Mouse (Mus musculus): ENCODE results near the gene Tead1. TPM values are rescaled to one million over a fixed set of nuclear protein-coding genes. Genes with fewer than 3 reads are reported as not detected.
A peak's percentile ranks its signal among the peaks of the same experiment; 100 is the strongest.
"Not testable (repeated sequence)": the region's sequence is repeated elsewhere in the genome, so short reads cannot be mapped to it uniquely, and the experiment has no call there.

The Tead1 gene
- total and polyA plus RNA-seq, 2 experiments from 2014 or later, result 20.8 to 63.9 TPM

- ATAC-seq (ENCODE audit: insufficient read depth, low read depth), result no peak
- Histone ChIP-seq H3K4me3 (ENCODE audit: low read depth, low read length) (no peak overlapping the region), H3K36me3 (replicated peaks; ENCODE audit: control insufficient read depth, insufficient read depth, low read length) (no peaks in the 10 kb centered on the region), H3K4me2 (ENCODE audit: low read depth, low read length) (peak overlapping the region; percentile 26), H3K9me3 (replicated peaks; ENCODE audit: control insufficient read depth, low read length) (no peaks in the 10 kb centered on the region), H3K27ac (ENCODE audit: low read depth) (no peak overlapping the region), H3K4me1 (ENCODE audit: control insufficient read depth, insufficient read depth) (no peaks in the 10 kb centered on the region), H3K27me3 (ENCODE audit: control insufficient read depth, insufficient read depth, low read length) (0 out of 2 replicates have a peak, but pooled peaks cover 4% of the 10 kb centered on the region), H3K9ac (replicated peaks; ENCODE audit: low read depth, low read length) (no peak overlapping the region)
- 45% methylated on average over 21 of the region's 22 CpGs for WGBS
- TF ChIP-seq CTCF (IDR thresholded peaks at IDR 0.05; ENCODE audit: low read depth), result no peak
- DNase-seq (ENCODE audit: low spot score), result no peak
These were observed 239.3 kb downstream of the Tead1 start for GRCm38 (mm10) chr7:112918279-112918991.

GRCm38 (mm10) chr7:112919845-112920244 lies 240.7 kb downstream of the Tead1 start:
- Histone ChIP-seq H3K9ac (replicated peaks; ENCODE audit: low read depth, low read length) (no peak overlapping the region), H3K27ac (ENCODE audit: low read depth) (no peak overlapping the region), H3K4me1 (ENCODE audit: control insufficient read depth, insufficient read depth) (no peaks in the 10 kb centered on the region), H3K4me2 (ENCODE audit: low read depth, low read length) (no peak overlapping the region), H3K4me3 (ENCODE audit: low read depth, low read length) (no peak overlapping the region), H3K36me3 (replicated peaks; ENCODE audit: control insufficient read depth, insufficient read depth, low read length) (no peaks in the 10 kb centered on the region), H3K9me3 (replicated peaks; ENCODE audit: control insufficient read depth, low read length) (no peaks in the 10 kb centered on the region), H3K27me3 (ENCODE audit: control insufficient read depth, insufficient read depth, low read length) (0 out of 2 replicates have a peak, but pooled peaks cover 2% of the 10 kb centered on the region)
- TF ChIP-seq CTCF (IDR thresholded peaks at IDR 0.05; ENCODE audit: low read depth) (peak; percentile 83), EP300 (IDR thresholded peaks at IDR 0.05; ENCODE audit: low read depth) (peak; percentile 49; the same call in 1 of the 2 replicates)
- peak; percentile 49; the same call in 1 of the 2 replicates for ATAC-seq (ENCODE audit: insufficient read depth, low read depth)
- peak; percentile 60 for DNase-seq (ENCODE audit: low spot score)
- 2% methylated on average over 4 of the region's 4 CpGs for WGBS

GRCm38 (mm10) chr7:112922801-112923200 lies 243.7 kb downstream of the Tead1 start:
- DNase-seq (ENCODE audit: low spot score), result no peak
- Histone ChIP-seq H3K4me2 (ENCODE audit: low read depth, low read length) (no peak overlapping the region), H3K4me1 (ENCODE audit: control insufficient read depth, insufficient read depth) (no peaks in the 10 kb centered on the region), H3K4me3 (ENCODE audit: low read depth, low read length) (no peak overlapping the region), H3K27ac (ENCODE audit: low read depth) (no peak overlapping the region), H3K36me3 (replicated peaks; ENCODE audit: control insufficient read depth, insufficient read depth, low read length) (no peaks in the 10 kb centered on the region), H3K27me3 (ENCODE audit: control insufficient read depth, insufficient read depth, low read length) (no peaks in the 10 kb centered on the region), H3K9me3 (replicated peaks; ENCODE audit: control insufficient read depth, low read length) (no peaks in the 10 kb centered on the region), H3K9ac (replicated peaks; ENCODE audit: low read depth, low read length) (no peak overlapping the region)
- TF ChIP-seq EP300 (IDR thresholded peaks at IDR 0.05; ENCODE audit: low read depth) (no peak), CTCF (IDR thresholded peaks at IDR 0.05; ENCODE audit: low read depth) (no peak)
- ATAC-seq (ENCODE audit: insufficient read depth, low read depth), result no peak
- WGBS, result 72% methylated on average over 4 of the region's 4 CpGs

GRCm38 (mm10) chr7:112923712-112924111 lies 244.6 kb downstream of the Tead1 start:
- Histone ChIP-seq H3K27ac (ENCODE audit: low read depth) (no peak overlapping the region), H3K27me3 (ENCODE audit: control insufficient read depth, insufficient read depth, low read length) (no peaks in the 10 kb centered on the region), H3K4me2 (ENCODE audit: low read depth, low read length) (no peak overlapping the region), H3K9ac (replicated peaks; ENCODE audit: low read depth, low read length) (no peak overlapping the region), H3K4me1 (ENCODE audit: control insufficient read depth, insufficient read depth) (no peaks in the 10 kb centered on the region), H3K36me3 (replicated peaks; ENCODE audit: control insufficient read depth, insufficient read depth, low read length) (no peaks in the 10 kb centered on the region), H3K4me3 (ENCODE audit: low read depth, low read length) (no peak overlapping the region), H3K9me3 (replicated peaks; ENCODE audit: control insufficient read depth, low read length) (no peaks in the 10 kb centered on the region)
- ATAC-seq (ENCODE audit: insufficient read depth, low read depth), result no peak
- DNase-seq (ENCODE audit: low spot score), result no peak
- 77% methylated on average over 3 of the region's 3 CpGs for WGBS
- TF ChIP-seq EP300 (IDR thresholded peaks at IDR 0.05; ENCODE audit: low read depth) (no peak), CTCF (IDR thresholded peaks at IDR 0.05; ENCODE audit: low read depth) (no peak)

- Histone ChIP-seq H3K9ac (replicated peaks; ENCODE audit: low read depth, low read length) (no peak overlapping the region), H3K4me2 (ENCODE audit: low read depth, low read length) (no peak overlapping the region), H3K4me1 (ENCODE audit: control insufficient read depth, insufficient read depth) (peaks cover 7% of the 10 kb centered on the region), H3K27me3 (ENCODE audit: control insufficient read depth, insufficient read depth, low read length) (no peaks in the 10 kb centered on the region), H3K4me3 (ENCODE audit: low read depth, low read length) (no peak overlapping the region), H3K9me3 (replicated peaks; ENCODE audit: control insufficient read depth, low read length) (no peaks in the 10 kb centered on the region), H3K27ac (ENCODE audit: low read depth) (no peak overlapping the region), H3K36me3 (replicated peaks; ENCODE audit: control insufficient read depth, insufficient read depth, low read length) (no peaks in the 10 kb centered on the region)
- no peak for TF ChIP-seq EP300 (IDR thresholded peaks at IDR 0.05; ENCODE audit: low read depth)
- DNase-seq (ENCODE audit: low spot score) (no peak), ATAC-seq (ENCODE audit: insufficient read depth, low read depth) (no peak)
- 21% methylated on average over 7 of the region's 7 CpGs for WGBS
These were observed 251.6 kb downstream of the Tead1 start for GRCm38 (mm10) chr7:112930669-112931068.

- 76% methylated on average over 5 of the region's 5 CpGs for WGBS
- not testable (repeated sequence) for ATAC-seq (ENCODE audit: insufficient read depth, low read depth); H3K36me3 ChIP-seq (replicated peaks; ENCODE audit: control insufficient read depth, insufficient read depth, low read length); H3K9ac ChIP-seq (replicated peaks; ENCODE audit: low read depth, low read length); H3K27ac ChIP-seq (ENCODE audit: low read depth); H3K4me2 ChIP-seq (ENCODE audit: low read depth, low read length); DNase-seq (ENCODE audit: low spot score); H3K9me3 ChIP-seq (replicated peaks; ENCODE audit: control insufficient read depth, low read length); H3K27me3 ChIP-seq (ENCODE audit: control insufficient read depth, insufficient read depth, low read length); H3K4me3 ChIP-seq (ENCODE audit: low read depth, low read length); H3K4me1 ChIP-seq (ENCODE audit: control insufficient read depth, insufficient read depth)
These were observed 256.8 kb downstream of the Tead1 start for GRCm38 (mm10) chr7:112935876-112936275.
